Mouse (Mus musculus) stomach, postnatal 0 days (tissue): ENCODE measurements around the gene Taar7b.

ENCODE experiments used
- CTCF ChIP-seq: IDR thresholded peaks from 2 replicates; pipeline ENCODE4 v1.5.1; 2016; ENCODE audit warnings: antibody characterized with exemption, low read depth, mild to moderate bottlenecking, moderate library complexity
- EP300 ChIP-seq: optimal IDR thresholded peaks from 2 replicates; pipeline ENCODE3; 2016; ENCODE audit warnings: antibody characterized with exemption

DNA sequence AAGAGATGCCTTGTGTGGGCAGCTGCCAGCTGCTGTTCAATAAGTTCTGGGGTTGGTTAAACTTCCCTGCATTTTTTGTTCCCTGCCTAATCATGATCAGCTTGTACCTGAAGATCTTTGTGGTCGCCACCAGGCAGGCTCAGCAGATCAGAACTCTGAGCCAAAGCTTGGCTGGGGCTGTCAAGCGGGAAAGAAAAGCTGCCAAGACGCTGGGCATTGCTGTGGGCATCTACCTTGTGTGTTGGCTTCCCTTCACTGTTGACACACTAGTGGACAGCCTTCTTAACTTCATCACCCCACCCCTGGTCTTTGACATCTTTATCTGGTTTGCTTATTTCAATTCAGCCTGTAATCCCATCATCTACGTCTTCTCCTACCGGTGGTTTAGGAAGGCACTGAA, 28.5 kb upstream of the Taar7b start:
- no peak for TF ChIP-seq CTCF
- no peak for TF ChIP-seq EP300
